Mouse (Mus musculus) E14TG2a.4 (cell line): ENCODE data around the gene Nfib.

Experiments used
- CTCF ChIP-seq: conservative IDR thresholded peaks from 2 replicates; pipeline ENCODE4 v1.5.1; 2014; ENCODE audit warnings: low read length
- POU5F1 ChIP-seq: IDR thresholded peaks from 2 replicates; pipeline ENCODE4 v1.6.1; 2014; ENCODE audit warnings: low read length, borderline replicate concordance

GRCm38 (mm10) chr4:82468944-82469343 is 236.6 kb downstream of the Nfib start:
- TF ChIP-seq CTCF (no peak), POU5F1 (no peak)
